Mouse (Mus musculus): ENCODE results near the gene Lmbr1l. TPM values are rescaled to one million over a fixed set of nuclear protein-coding genes. Genes with fewer than 3 reads are reported as not detected.
"Not testable (repeated sequence)": the region's sequence is repeated elsewhere in the genome, so short reads cannot be mapped to it uniquely, and the experiment has no call there.

Lmbr1l gene
- total and polyA plus RNA-seq, 2 experiments from 2014 or later, result 22.4 to 44.1 TPM

- Histone ChIP-seq H3K4me1 (ENCODE audit: insufficient read depth) (no peaks in the 10 kb centered on the region), H3K27ac (ENCODE audit: low read depth, low read length) (no peak overlapping the region), H3K27me3 (ENCODE audit: insufficient read depth, low read length) (no peaks in the 10 kb centered on the region), H3K4me3 (ENCODE audit: low read depth, low read length) (no peak overlapping the region), H3K9me3 (ENCODE audit: low read length) (no peaks in the 10 kb centered on the region), H3K9ac (no peak overlapping the region), H3K36me3 (ENCODE audit: insufficient read depth) (no peaks in the 10 kb centered on the region), H3K4me2 (ENCODE audit: low read depth) (no peak overlapping the region)
- WGBS, result 33% methylated on average over 10 of the region's 10 CpGs
- DNase-seq (no peak), ATAC-seq (no peak)
- no peak for TF ChIP-seq CTCF (IDR thresholded peaks at IDR 0.05; ENCODE audit: low read depth)
Observed at GRCm38 (mm10) chr15:98940816-98941215, 22.8 kb upstream of the Lmbr1l start.

- peak within 1 kb of the TSS; percentile 93 for H3K4me2 ChIP-seq (ENCODE audit: low read depth)
- DNase-seq (peak; percentile 95), ATAC-seq (peak; percentile 90)
- no peaks in the 10 kb centered on the region for H3K27me3 ChIP-seq (ENCODE audit: insufficient read depth, low read length)
- TF ChIP-seq CTCF (IDR thresholded peaks at IDR 0.05; ENCODE audit: low read depth), result no peak; the same call in 1 of the 2 replicates
- H3K27ac ChIP-seq (ENCODE audit: low read depth, low read length), result peak within 1 kb of the TSS; percentile 98
- 0 out of 2 replicates have a peak, but pooled peaks cover 4% of the 10 kb centered on the region for H3K36me3 ChIP-seq (ENCODE audit: insufficient read depth)
- no peaks in the 10 kb centered on the region for H3K9me3 ChIP-seq (ENCODE audit: low read length)
- 0 out of 2 replicates have a peak, but pooled peaks cover 4% of the 10 kb centered on the region for H3K4me1 ChIP-seq (ENCODE audit: insufficient read depth)
- H3K4me3 ChIP-seq (ENCODE audit: low read depth, low read length), result peak within 1 kb of the TSS; percentile 79
- peak within 1 kb of the TSS; percentile 85 for H3K9ac ChIP-seq
- whole genome bisulfite sequencing, result 6% methylated on average over 55 of the region's 58 CpGs
Observed at GRCm38 (mm10) chr15:98934217-98934839, 16.3 kb upstream of the Lmbr1l start, which contains the start of gene Tuba1b. TSS of gene Tuba1b (minus strand) at chr15:98934565.

- 0 out of 2 replicates have a peak, but pooled peaks cover 4% of the 10 kb centered on the region for H3K36me3 ChIP-seq (ENCODE audit: insufficient read depth)
- peak; percentile 99 for DNase-seq
- no peak for TF ChIP-seq CTCF (IDR thresholded peaks at IDR 0.05; ENCODE audit: low read depth)
- H3K9ac ChIP-seq, result peak overlapping the region; percentile 85
- peak overlapping the region; percentile 98 for H3K27ac ChIP-seq (ENCODE audit: low read depth, low read length)
- peak overlapping the region; percentile 93 for H3K4me2 ChIP-seq (ENCODE audit: low read depth)
- H3K9me3 ChIP-seq (ENCODE audit: low read length), result no peaks in the 10 kb centered on the region
- 0 out of 2 replicates have a peak, but pooled peaks cover 4% of the 10 kb centered on the region for H3K4me1 ChIP-seq (ENCODE audit: insufficient read depth)
- peak; percentile 89 for ATAC-seq
- peak overlapping the region; percentile 79 for H3K4me3 ChIP-seq (ENCODE audit: low read depth, low read length)
- H3K27me3 ChIP-seq (ENCODE audit: insufficient read depth, low read length), result no peaks in the 10 kb centered on the region
- under 1% methylated on average over 35 of the region's 35 CpGs for WGBS
Observed at GRCm38 (mm10) chr15:98933833-98934216, 15.8 kb upstream of the Lmbr1l start.

GRCm38 (mm10) chr15:98933004-98933671 lies 15.1 kb upstream of the Lmbr1l start:
- WGBS, result 2% methylated on average over 8 of the region's 9 CpGs
- not testable (repeated sequence) for H3K4me1 ChIP-seq (ENCODE audit: insufficient read depth); H3K27me3 ChIP-seq (ENCODE audit: insufficient read depth, low read length); H3K36me3 ChIP-seq (ENCODE audit: insufficient read depth); DNase-seq; ATAC-seq; H3K9me3 ChIP-seq (ENCODE audit: low read length)
- Histone ChIP-seq H3K9ac (peak overlapping the region; percentile 85), H3K4me3 (ENCODE audit: low read depth, low read length) (peak overlapping the region; percentile 79), H3K4me2 (ENCODE audit: low read depth) (peak overlapping the region; percentile 93), H3K27ac (ENCODE audit: low read depth, low read length) (peak overlapping the region; percentile 98)

- Histone ChIP-seq H3K4me1 (ENCODE audit: insufficient read depth) (0 out of 2 replicates have a peak, but pooled peaks cover 4% of the 10 kb centered on the region), H3K9ac (no peak overlapping the region), H3K9me3 (ENCODE audit: low read length) (no peaks in the 10 kb centered on the region), H3K36me3 (ENCODE audit: insufficient read depth) (0 out of 2 replicates have a peak, but pooled peaks cover 4% of the 10 kb centered on the region), H3K27ac (ENCODE audit: low read depth, low read length) (no peak overlapping the region), H3K4me2 (ENCODE audit: low read depth) (no peak overlapping the region), H3K27me3 (ENCODE audit: insufficient read depth, low read length) (no peaks in the 10 kb centered on the region), H3K4me3 (ENCODE audit: low read depth, low read length) (no peak overlapping the region)
- TF ChIP-seq CTCF (IDR thresholded peaks at IDR 0.05; ENCODE audit: low read depth), result no peak
- no peak for DNase-seq
- no peak for ATAC-seq
- WGBS, result 57% methylated on average over 3 of the region's 3 CpGs
Observed at GRCm38 (mm10) chr15:98930998-98931397, 13.0 kb upstream of the Lmbr1l start.

GRCm38 (mm10) chr15:98930017-98930734 lies 12.1 kb upstream of the Lmbr1l start:
- Histone ChIP-seq H3K36me3 (ENCODE audit: insufficient read depth) (0 out of 2 replicates have a peak, but pooled peaks cover 4% of the 10 kb centered on the region), H3K4me2 (ENCODE audit: low read depth) (no peak overlapping the region), H3K27ac (ENCODE audit: low read depth, low read length) (no peak overlapping the region), H3K4me1 (ENCODE audit: insufficient read depth) (0 out of 2 replicates have a peak, but pooled peaks cover 4% of the 10 kb centered on the region), H3K9ac (no peak overlapping the region), H3K9me3 (ENCODE audit: low read length) (no peaks in the 10 kb centered on the region), H3K4me3 (ENCODE audit: low read depth, low read length) (no peak overlapping the region), H3K27me3 (ENCODE audit: insufficient read depth, low read length) (no peaks in the 10 kb centered on the region)
- WGBS, result 50% methylated on average over 8 of the region's 8 CpGs
- ATAC-seq, result no peak
- no peak for TF ChIP-seq CTCF (IDR thresholded peaks at IDR 0.05; ENCODE audit: low read depth)
- DNase-seq, result no peak
